Mouse (Mus musculus) monocyte, adult 2 months (primary cell): Measurements from ENCODE around the gene Bend5.

Experiments
- DNase-seq, 2 experiments: peaks; one replicate each; pipeline ENCODE4 v3.0.0; 2022; ENCODE audit warnings: low spot score in 2 of 2, low read depth in 1 of 2

Gene Bend5

DNA sequence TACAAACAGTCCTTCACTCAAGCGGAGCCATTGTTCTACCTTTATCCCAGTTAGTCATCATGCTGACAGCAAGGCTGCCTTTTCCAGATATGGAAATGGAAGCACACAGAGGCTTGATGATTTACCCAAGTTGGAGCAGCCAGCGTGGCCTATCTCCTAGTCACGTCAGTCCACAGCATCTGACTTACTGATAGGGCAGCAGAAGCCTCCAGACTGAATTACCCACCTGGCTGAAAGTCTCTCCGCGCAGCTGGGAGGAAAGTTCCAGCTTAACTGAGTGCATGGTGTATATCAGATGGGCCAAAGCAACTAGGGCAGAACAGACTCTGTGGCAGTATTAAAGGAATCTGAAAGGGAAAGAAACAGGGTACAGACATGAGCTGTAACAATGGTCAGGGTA is 68.7 kb downstream of the Bend5 start:
- DNase-seq = no peak

DNA sequence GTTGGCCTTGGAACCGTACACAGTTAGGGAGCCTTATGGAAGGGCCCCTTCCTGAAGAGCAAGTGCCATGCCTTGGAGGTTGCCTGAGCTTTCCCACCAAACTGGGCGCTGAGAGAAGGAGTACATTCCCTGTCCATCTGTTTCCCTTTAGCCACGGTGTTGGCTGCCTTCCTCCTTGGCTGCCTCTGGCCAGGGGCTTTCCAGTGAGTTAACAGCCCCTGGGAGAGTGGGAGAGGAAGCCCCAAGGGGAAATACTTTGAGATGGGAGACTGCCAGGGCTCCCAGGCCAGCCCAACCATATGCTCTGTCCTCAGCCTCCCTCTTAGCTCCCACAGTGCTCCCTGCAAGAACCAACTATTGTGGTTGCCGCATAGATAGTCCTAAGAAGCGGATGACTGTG is 70.4 kb downstream of the Bend5 start:
- DNase-seq = no peak

DNA sequence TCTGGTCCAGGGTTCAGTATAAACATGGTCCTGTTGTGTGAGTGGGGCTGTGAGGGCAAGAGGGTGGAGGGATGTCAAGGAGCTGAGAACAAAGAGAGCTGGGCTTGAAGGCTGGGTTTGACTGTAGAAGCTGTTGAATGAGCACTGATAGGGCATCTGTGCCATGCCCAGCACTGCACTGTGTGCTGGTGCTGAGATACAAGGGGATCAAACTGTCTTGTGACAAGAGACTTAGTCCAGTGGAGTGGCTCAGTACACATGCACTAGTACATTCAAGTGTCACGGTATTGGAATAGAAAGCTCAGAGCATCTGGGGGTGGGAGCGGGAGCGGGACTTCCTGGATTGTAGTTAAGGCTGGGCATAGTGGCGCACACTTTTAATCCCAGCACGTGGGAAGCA is 71.4 kb downstream of the Bend5 start:
- DNase-seq = no peak

DNA sequence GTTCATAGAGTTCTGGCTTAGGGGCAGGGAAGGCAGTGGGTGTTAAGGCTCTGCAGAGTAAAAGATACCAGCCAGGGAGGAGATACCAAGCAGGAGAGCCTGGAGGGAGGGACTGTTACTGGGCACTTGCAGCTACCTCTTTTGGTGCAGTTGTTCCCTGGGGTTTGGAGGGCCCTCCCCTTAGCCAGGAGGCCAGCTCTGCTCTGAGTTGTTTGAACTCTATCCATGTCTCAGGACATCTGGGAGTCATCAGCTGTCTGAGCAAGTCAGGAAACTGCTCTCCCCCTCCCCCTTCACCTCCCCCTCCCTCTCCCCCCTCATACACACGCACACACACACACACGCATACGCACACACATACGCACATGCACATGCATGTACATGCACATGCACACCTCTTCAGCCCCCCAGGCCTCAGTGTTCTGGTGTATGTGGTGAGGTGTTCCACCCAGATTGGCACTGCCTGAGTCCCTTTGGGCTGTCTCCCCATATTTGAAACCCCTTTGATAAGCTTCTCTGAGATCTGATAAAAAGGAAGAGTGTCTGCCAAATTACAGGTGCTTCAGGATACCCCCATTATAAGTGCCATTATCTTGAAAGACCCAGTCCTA is 72.5 kb downstream of the Bend5 start:
- no peak for DNase-seq

DNA sequence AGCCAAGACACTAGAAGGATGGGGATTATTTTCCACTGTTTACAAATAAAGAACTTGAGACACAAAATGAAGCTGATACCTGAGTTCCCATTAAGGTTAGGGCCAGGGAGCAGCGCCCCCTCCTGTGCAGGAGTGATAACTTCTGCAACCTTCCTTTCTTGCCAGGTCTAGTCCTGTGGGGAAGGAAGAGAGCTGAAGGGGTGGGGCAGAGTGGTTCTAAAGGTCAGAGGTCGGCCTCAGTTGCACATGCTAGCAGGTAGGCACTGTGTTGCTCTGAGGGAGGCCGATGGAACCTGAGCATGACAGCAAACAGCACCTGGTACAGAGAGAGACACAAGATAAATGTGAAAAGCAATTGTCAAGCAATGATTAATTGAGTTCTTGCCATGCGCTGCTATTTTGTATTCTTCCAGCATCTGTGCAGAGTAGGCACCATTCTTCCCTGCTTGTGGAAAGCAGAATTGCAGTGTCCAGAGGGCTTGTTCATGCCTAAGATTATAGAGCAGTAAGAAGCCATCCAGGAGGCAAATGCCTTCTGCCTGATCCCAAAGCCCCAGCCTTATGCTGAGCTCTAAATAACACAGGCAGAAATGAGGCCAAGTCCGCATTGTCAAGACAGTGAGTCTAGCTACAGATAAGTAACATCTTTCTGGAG is 79.1 kb downstream of the Bend5 start:
- DNase-seq = no peak

DNA sequence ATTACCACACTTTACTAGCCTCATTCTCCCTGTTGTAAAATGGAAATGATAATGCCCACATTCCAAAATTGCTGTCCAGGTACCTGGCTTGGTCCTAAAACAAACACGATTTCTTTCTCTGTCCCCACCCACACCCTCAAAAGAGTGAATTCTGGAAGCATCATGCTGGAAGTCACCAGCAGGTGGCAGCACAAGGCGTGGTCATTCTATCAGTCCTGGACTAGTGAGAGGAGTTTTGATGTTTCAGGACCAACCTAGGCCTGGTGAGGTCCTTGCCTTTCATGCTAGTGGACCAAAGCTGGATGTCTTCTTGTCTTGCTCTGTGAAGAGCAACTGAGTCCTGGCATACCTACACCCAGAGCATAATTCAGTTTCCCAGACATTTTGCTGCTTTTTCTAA is 81.1 kb downstream of the Bend5 start:
- no peak for DNase-seq

DNA sequence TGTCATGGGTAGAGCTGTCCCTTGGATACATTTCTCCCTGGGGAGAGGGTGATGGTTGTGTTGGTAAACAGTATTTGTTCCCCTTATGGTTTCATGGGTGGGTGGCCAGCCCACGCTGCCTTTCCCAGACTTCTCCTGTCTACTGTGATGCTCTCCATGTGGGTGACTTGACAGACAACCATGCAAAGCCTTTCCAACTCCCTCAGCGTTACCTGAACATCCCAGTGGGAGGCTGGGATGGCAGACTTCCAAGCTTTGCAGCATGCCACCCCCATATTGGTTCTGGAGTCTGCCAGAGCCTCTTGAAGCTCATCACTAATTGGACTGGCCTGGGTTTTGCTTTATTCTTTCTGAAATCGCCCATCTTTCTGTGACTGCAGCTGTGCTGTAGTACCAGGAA is 83.9 kb downstream of the Bend5 start:
- no peak for DNase-seq

DNA sequence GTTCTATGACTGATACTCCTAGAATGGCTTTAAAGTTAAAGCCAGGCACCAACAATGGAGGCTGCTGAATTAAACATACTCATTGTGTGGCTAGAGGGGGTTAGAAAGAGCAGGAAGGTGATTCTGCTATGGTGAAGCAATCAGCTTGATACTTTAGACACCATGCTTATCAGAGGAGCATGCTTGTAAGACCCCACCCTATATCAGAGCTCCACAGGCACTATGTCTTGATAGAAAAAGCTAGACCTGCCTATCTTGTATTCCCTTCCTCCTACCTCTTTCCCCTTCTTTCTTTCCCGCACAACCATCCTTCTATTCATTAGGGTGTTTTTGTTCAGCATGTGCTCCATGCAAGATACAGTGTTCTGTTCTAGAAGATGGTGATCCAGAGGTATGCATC is 86.6 kb downstream of the Bend5 start:
- no peak for DNase-seq

DNA sequence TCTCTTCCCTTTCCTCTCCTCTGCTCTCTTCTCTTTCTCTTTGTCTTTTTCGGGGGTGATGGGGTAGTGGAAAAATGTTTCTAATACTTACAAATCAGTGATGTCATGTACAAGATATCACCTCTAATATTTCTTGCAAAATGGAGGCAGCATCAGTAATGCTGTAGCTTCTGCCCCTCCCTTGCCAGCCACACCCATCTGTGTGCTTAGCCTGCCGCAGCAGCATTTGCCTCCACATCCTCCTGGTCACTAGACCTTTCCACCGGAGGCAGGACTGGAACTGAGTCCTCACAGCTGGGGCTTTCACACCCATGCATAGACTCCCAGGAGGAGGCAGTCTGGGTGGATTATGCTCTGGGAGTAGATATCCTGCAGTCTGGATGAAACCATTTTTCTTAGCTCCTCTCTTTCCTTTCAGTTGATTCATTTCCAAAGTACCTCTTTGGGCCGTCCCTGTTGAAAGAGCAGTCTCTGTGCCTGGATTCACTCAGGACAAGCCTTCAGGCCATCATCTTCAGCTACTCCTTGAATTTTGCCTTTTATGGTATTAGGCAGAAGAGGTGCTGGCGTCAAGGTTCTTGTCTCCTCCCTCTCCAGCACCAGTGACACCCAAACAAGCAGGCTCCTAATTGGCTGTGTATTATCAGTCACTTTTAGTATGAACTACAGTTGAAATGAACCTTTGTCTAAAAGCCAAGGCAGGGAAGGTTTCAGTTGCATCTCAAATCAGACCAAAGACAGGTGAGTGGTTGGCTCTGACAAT is 88.3 kb downstream of the Bend5 start:
- DNase-seq = no peak

DNA sequence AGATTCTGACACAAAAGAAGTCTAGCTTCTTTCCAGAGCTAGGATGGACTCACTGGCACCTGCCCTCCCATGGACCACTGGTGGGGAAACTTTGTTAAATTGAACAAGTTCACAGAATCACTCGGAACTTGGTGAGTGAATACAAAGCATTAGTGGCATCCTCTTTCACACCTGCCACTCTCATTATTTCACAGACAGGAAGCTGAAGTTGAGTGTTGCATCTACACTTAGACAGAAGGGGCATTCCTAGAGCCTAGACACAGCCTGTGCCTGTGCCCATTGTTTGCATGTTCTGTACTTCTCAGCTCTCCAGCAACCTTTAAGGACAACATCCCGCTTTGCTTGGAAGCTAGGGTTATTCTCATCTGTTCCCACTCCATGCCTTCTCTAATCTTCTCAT is 90.1 kb downstream of the Bend5 start:
- no peak for DNase-seq
